Mouse (Mus musculus) induced T-regulatory cell, adult 2 months (primary cell): Measurements from ENCODE around the gene Cyb5r4.
"Not testable (repeated sequence)": the region's sequence is repeated elsewhere in the genome, so short reads cannot be mapped to it uniquely, and the experiment has no call there.

Experiments used
- DNase-seq: peaks from one replicate; pipeline ENCODE4 v3.0.0-alpha.2; 2012; ENCODE audit warnings: low read depth

The Cyb5r4 gene

DNA sequence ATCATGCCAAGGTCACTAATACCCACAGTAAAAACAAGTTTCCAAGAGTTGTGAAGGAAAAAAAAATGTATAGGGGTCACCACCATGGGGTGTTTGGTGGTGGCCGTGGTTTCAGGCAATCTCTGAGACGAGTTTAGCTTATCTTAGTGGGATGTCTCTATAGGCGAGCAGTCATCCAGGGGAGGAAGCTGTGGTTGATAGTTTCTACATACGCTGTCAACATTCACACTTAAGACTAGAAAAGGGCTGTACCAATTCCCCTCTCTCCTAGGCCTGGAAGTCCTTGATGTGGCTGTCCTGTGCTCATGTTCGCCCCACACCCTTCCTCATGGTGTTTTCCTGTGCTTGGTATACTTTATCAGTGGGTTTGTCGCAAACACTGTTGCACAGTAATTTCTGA, 4.0 kb downstream of the Cyb5r4 start:
- peak; percentile 36 for DNase-seq

GRCm38 (mm10) chr9:87027423-87028084, 5.7 kb downstream of the Cyb5r4 start:
- peak; percentile 86 for DNase-seq

DNA sequence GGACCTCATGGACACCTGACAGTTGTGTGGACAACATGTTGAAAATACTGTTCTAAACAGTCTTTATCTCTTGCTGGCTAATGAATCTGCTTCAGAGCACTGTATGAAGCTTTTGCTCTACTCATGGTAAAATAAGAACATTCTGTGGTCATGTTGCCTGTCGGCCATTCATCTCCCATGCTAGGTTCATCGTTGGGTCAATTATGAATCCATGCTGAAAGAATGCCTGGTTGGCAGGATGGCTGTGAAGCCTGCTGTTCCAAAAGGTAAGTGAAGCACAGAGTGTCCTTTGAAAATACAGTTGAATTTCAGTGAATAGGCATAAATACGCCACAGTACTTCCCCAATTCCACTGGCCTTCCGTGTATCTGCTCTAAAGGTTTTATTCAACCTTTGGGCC, 10.4 kb downstream of the Cyb5r4 start:
- no peak for DNase-seq

DNA sequence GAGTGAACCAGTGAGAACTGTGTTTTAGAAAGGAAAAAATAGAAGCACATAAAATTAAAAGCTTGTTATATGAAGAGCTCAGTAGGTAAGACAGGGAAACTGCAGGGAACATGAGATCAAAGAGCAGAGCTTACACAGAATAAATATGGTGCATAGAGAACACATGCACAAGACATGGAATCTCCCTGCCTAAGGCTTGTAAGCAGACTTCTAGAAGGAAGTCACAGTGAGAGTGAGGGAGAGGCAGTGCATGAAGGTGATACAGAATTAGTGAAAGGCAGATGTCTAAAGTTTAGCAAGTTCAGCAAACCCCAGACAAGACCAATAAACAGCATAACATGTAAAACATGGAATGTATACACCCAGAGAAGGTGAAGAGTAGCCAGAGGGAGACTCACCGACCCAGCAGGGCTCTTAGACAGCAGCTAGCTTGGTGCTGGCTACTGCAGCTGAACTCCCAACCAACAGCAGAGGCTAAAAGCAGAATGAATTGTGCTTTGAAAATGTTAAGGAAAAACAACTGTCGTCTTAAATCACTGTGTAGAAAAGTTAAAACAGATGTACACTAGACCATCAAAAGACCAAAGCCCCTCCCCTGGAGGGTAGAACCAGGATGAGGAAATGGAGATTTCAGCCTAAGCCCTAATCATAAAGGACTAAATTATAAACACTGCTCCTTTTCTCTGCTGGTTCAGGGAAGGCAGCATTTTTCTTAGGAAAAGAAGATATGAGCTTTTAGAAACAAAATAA, 13.2 kb downstream of the Cyb5r4 start:
- no peak for DNase-seq

DNA sequence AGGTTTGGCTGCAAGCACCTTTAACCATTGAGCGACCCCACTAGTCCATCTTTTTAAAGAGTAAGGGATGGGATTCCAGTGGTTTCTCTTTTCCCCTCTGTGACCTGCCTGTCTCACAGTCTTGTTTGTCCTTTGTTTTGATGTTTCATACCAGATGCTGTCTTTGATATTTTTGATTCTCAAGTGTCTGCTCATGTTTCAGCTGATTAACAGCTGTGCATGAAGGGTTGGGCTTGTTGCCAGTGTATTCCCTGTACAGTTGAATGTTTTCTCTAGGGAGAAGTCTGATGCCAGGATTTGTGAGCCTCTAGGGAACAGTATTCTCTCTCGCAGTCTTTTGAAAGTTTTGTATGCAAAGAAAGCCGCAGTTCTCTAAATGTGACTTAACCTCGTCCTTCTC, 27.6 kb downstream of the Cyb5r4 start:
- no peak for DNase-seq

GRCm38 (mm10) chr9:87055547-87056235, 33.9 kb downstream of the Cyb5r4 start:
- no peak for DNase-seq

- DNase-seq, result no peak
Measured at GRCm38 (mm10) chr9:87062337-87062736, 40.5 kb downstream of the Cyb5r4 start.

GRCm38 (mm10) chr9:87068160-87068559, 46.3 kb downstream of the Cyb5r4 start:
- DNase-seq, result no peak

DNA sequence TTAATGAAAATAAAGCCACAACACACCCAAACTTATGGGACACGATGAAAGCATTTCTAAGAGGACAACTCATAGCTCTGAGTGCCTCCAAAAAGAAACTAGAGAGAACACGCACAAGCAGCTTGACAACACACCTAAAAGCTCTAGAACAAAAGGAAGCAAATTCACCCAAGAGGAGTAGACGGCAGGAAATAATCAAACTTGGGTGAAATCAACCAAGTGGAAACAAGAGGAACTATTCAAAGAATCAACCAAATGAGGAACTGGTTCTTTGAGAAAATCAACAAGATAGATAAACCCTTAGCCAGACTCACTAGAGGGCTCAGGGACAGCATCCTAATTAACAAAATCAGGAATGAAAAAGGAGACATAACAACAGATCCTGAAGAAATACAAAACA, 49.8 kb downstream of the Cyb5r4 start:
- not testable (repeated sequence) for DNase-seq

GRCm38 (mm10) chr9:87077919-87078318, 56.1 kb downstream of the Cyb5r4 start:
- no peak for DNase-seq

GRCm38 (mm10) chr9:87079511-87079910, 57.7 kb downstream of the Cyb5r4 start:
- no peak for DNase-seq

DNA sequence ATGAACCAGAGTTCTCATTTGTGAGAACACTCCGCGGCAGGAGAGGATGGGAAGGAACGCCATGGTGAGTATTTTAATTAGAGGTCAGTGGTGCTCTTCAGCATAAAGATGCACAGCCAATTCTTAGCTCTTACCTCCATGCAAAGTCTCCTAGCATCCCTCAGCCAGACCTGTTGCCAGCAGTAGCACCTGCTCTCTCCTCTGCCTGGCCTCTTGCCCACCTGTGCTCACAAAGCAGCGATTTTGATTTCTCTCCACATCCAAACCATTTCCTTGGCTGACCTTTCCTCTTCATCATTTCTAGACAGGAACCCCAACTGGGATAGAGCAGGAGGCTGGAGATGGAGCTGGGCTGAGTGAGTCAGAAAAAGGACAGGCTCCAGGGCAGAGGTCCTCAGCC, 65.2 kb downstream of the Cyb5r4 start:
- no peak for DNase-seq

GRCm38 (mm10) chr9:87097989-87098388, 76.2 kb downstream of the Cyb5r4 start:
- peak; percentile 21 for DNase-seq

DNA sequence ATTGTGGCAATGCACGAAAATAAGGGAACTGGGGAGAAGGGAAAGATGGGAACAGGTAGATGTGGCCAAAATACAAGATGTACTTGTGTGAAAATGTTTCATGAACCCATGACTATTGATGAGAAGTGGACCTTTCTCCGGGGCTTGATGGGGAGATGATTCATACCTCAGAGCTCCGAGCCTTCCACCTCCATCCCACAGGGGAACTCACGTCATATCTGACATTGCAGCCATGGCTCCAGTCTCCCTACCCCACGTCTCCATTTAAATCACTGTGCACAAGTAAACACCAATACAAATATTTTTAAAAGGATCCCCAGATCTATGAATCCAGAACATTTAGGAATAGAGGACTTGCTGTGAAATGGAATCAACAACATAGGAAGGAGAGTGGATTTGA, 93.2 kb downstream of the Cyb5r4 start:
- no peak for DNase-seq

GRCm38 (mm10) chr9:87115456-87115931, 93.7 kb downstream of the Cyb5r4 start:
- DNase-seq, result no peak

DNA sequence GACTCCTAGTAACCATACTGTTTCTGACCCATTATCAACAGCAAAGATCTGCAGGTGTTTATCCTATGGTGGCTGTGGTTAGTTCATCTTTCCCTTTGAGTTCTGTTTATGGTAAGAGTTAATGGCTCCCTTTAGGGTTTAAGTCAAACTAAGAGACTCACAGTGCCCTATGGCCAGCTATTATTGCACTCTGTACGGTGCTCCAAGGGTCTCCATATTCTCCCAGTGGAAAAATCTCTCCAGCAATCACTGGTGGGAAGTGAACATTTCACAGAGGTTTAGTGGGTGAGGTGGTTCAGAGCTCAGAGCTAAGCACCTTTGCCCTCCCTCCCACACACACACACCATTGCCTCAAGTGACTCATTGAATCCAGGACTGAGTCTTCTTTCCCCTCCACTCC, 94.2 kb downstream of the Cyb5r4 start:
- DNase-seq, result no peak

DNA sequence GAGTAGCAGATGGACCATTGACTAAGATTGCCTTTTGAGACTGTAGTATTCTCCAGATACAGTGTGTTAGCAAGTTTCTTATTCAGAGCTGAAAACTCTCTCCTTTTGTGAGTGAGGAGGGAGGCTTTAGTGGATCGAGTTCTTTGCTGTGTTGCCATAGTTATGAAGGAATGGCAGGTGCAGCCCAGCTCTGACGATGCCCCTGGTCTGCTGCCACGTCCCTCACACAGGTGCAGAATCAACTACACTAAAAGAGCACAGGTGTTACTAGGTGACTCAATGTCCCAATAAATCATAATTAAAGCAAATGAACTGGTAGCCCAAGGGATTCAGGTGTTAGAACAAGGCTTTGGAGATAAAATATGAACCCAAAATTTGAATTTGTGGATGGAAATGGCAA, 97.2 kb downstream of the Cyb5r4 start:
- no peak for DNase-seq

DNA sequence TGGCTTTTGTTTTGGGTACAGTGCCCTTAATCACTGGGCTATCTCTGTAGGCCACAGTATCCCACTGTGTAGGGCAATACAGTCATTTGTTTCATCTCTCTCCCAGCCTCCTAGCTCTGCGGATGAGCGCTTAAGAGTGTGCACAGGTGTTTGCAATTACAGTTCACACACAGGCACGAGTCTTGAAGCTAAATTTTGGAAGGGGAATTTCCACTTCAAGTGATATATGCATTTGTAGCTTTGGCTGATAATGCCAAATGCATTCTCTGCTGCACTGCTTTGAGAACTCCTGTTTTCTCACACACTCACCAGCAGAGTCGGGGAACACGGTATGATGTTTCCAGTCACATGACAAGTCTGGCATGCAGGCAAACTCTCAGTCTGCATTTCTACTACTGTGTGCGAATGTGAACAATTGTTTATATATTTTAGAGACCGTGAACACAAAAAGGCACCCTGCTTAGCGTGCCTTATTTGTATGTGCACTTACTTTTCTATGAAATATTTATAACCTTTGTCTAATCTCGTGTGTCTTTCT, 100.2 kb downstream of the Cyb5r4 start:
- no peak for DNase-seq

DNA sequence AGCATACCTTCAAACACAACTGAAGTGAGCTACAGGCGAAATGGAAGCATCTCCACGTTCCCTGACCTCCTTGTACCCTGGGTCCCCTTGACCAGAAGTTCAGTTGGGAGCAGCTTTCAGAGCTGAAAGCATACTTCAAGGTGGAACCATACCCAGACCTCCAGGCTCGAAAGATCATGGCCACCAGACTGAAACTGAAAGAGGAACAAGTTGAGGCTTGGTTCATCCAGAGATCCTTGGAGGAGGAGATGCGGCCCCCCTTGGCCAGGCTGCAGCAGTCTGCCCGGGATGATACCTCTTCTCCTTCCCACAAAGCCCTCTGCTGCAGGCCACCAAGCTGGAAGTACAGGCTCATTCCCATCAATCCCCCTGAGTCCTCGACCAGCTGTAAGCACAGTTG, 105.2 kb downstream of the Cyb5r4 start:
- not testable (repeated sequence) for DNase-seq
